ENCODE assay signal across 30 mouse cellular contexts in the genomic region with DNA sequence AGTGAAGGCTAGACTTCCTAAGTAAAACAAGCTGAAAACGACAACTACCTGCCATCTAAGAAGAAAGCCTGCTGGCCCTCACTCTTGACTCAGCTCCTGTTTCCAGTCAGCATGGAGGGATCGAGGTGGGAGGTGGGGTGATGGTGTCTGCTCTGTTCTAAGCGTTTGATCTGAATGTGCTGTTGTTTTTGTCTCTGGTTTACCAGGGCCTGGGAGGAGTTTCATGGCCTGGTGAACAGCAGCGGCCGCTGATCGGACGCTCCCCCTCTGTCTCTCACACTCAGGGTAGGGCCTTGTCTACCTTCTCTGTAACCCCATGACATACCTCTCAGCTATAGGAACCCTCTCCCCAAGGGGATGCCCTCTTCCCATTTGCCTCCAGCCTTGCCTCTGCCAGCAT. TPM values are rescaled to one million over a fixed set of nuclear protein-coding genes. Genes with fewer than 3 reads are reported as not detected.
DNase-seq lines count a peak whose midpoint lies in the region; ATAC-seq and TF ChIP-seq lines count a peak whose summit lies in the region.
"Had no signal": no experiment of that assay in that cellular context is flagged by ENCODE, and none has a peak within 500 bp of the region (broad histone marks: within the 10 kb centered on the region; RNA-seq: fewer than 3 reads in every experiment).

No protein-coding gene starts in this region.

- H3K9ac ChIP-seq in kidney, embryonic 15.5 days = no peak overlapping the region
- peak overlapping the region; percentile 61 for H3K9ac ChIP-seq in ES-E14 (ENCODE audit: insufficient read depth, low read depth, low read length, poor library complexity, severe bottlenecking)
- H3K9ac ChIP-seq: forebrain, embryonic 13.5 days; forebrain, postnatal 0 days; heart, embryonic 12.5 days; heart, embryonic 15.5 days; hindbrain, embryonic 13.5 days had no signal

- intact Hi-C loops in gastrocnemius, postnatal 36 days (cut with DNase I) = no loop called here

- H3K4me2 ChIP-seq in kidney, embryonic 15.5 days = no peak overlapping the region
- H3K4me2 ChIP-seq: forebrain, embryonic 13.5 days; heart, embryonic 12.5 days; heart, embryonic 15.5 days; hindbrain, embryonic 13.5 days had no signal

- 0 out of 2 replicates have a peak, but pooled peaks cover 8% of the 10 kb centered on the region for H3K4me1 ChIP-seq in kidney, embryonic 15.5 days
- H3K4me1 ChIP-seq in ES-E14 (ENCODE audit: control insufficient read depth in 2 of 2, insufficient read depth in 2 of 2, low read length in 2 of 2, poor library complexity in 1 of 2) = peaks cover 28 to 66% of the 10 kb centered on the region in 2 experiments
- H3K4me1 ChIP-seq: forebrain, embryonic 10.5 days; forebrain, embryonic 13.5 days; heart, embryonic 12.5 days; heart, embryonic 15.5 days; hindbrain, embryonic 10.5 days; hindbrain, embryonic 13.5 days had no signal

- H3K27me3 ChIP-seq in kidney, embryonic 15.5 days = no peaks in the 10 kb centered on the region
- H3K27me3 ChIP-seq: CH12.LX; forebrain, embryonic 13.5 days; heart, embryonic 12.5 days; heart, embryonic 15.5 days; hindbrain, embryonic 13.5 days had no signal

- H3K36me3 ChIP-seq in kidney, embryonic 15.5 days = peaks cover 94% of the 10 kb centered on the region
- H3K36me3 ChIP-seq in ES-E14 (ENCODE audit: control insufficient read depth, insufficient read depth, low read length, poor library complexity, severe bottlenecking) = peaks cover 41% of the 10 kb centered on the region

- peak; percentile 81 for ATAC-seq in kidney, embryonic 15.5 days (replicated peaks; ENCODE audit: low FRiP score)
- ATAC-seq: forebrain, embryonic 13.5 days; forebrain, postnatal 0 days; hindbrain, embryonic 16.5 days had no signal

- H3K9me3 ChIP-seq in kidney, embryonic 15.5 days (replicated peaks) = no peaks in the 10 kb centered on the region
- H3K9me3 ChIP-seq in ES-E14 (ENCODE audit: control insufficient read depth, insufficient read depth, low read depth, low read length) = no peaks in the 10 kb centered on the region
- H3K9me3 ChIP-seq: forebrain, embryonic 10.5 days; forebrain, embryonic 13.5 days; heart, embryonic 12.5 days; heart, embryonic 15.5 days; hindbrain, embryonic 10.5 days; hindbrain, embryonic 13.5 days had no signal

- no peak overlapping the region for H3K27ac ChIP-seq in kidney, embryonic 15.5 days
- H3K27ac ChIP-seq in ES-E14 (ENCODE audit: insufficient read depth, low read depth, low read length, poor library complexity, severe bottlenecking) = peak overlapping the region; percentile 61; the same call in 1 of the 2 replicates
- H3K27ac ChIP-seq: forebrain, embryonic 10.5 days; forebrain, embryonic 13.5 days; gastrocnemius, adult 2 months; heart, embryonic 15.5 days; hindbrain, embryonic 10.5 days; hindbrain, embryonic 13.5 days had no signal

- no peak overlapping the region for H3K4me3 ChIP-seq in kidney, embryonic 15.5 days (replicated peaks)
- peak overlapping the region in 1 of 2 experiments; percentile 13; a peak in 1 of 4 replicates for H3K4me3 ChIP-seq in ES-E14 (ENCODE audit: insufficient read depth in 1 of 2, low read depth in 1 of 2, low read length in 2 of 2, poor library complexity in 1 of 2, severe bottlenecking in 1 of 2)
- H3K4me3 ChIP-seq: forebrain, embryonic 10.5 days; forebrain, embryonic 13.5 days; gastrocnemius, adult 2 months; heart, embryonic 12.5 days; heart, embryonic 15.5 days; hindbrain, embryonic 10.5 days; hindbrain, embryonic 13.5 days had no signal

- 48% methylated on average over 7 of the region's 7 CpGs for WGBS in kidney, embryonic 15.5 days

- in situ Hi-C loops in ES-E14 (cut with MboI; ENCODE audit: low sequenced_read_pairs in 2 of 2, unreplicated experiment in 2 of 2) = no loop called here

- DNase-seq in kidney, adult 9 months = no peak
- peak; percentile 20 to 28 for DNase-seq in kidney, postnatal 4 days
- DNase-seq in kidney, postnatal 36 days = no peak
- DNase-seq in ES-E14 (ENCODE audit: low read depth, low spot score) = no peak
- no peak for DNase-seq in thymus, postnatal 36 days
- no peak for DNase-seq in gastrocnemius, postnatal 36 days
- DNase-seq: adrenal gland, postnatal 10 days; adrenal gland, postnatal 36 days; B cell, adult 2 months; cerebellum, adult 18-20 months; cerebellum, adult 9-10 months; cerebellum, postnatal 14 days; forebrain, postnatal 0 days; gastrocnemius, adult 2 months; gastrocnemius, postnatal 14 days; heart, adult 18-20 months; heart, postnatal 10 days; heart, postnatal 36 days had no signal

TF ChIP-seq in ES-E14, 5 proteins besides CTCF, POLR2A, EP300 and RAD21:
- TF ChIP-seq ZC3H11A (IDR thresholded peaks at IDR 0.05; ENCODE audit: borderline replicate concordance, low read depth, low read length) (no peak), ZNF384 (IDR thresholded peaks at IDR 0.05; ENCODE audit: low read depth, low read length) (no peak), CHD2 (IDR thresholded peaks at IDR 0.05; ENCODE audit: low read depth, low read length) (no peak)

RNA-seq across cellular contexts. Expression of gene Eif4e2, which starts 18.5 kb away (rescaled TPM):
- 164 and 168 TPM in 2 replicates for polyA plus RNA-seq in kidney, embryonic 15.5 days (2015; fragmentation: Nextera tagmentation; extraction: Ambion mirVana)
- total RNA-seq in ES-E14 (2012; rRNA removed) = 165 and 221 TPM in 2 replicates
- 10 to 100 TPM; 47.3 to 50.0 TPM for total RNA-seq in gastrocnemius, postnatal 36 days (2021)

RNA-seq across cellular contexts. Expression of gene Chrng, which starts 27.7 kb away (rescaled TPM):
- 2.0 and 4.3 TPM in 2 replicates for polyA plus RNA-seq in kidney, embryonic 15.5 days (2015; fragmentation: Nextera tagmentation; extraction: Ambion mirVana)
- 0.13 and 0.16 TPM in 2 replicates for total RNA-seq in ES-E14 (2012; rRNA removed)
- total RNA-seq in gastrocnemius, postnatal 36 days (2021) = under 1 TPM in 1 of 2 experiments, not detected in 1; 0.52 TPM
- total RNA-seq: adrenal gland, adult 18-20 months; adrenal gland, postnatal 36 days; forebrain, postnatal 0 days; gastrocnemius, adult 2 months; heart, adult 18-20 months; heart, postnatal 10 days; heart, postnatal 36 days; MEL had no signal
- polyA plus RNA-seq: forebrain, embryonic 13.5 days; forebrain, postnatal 0 days; frontal cortex, adult 2 months; hindbrain, embryonic 16.5 days had no signal

RNA-seq across cellular contexts. Expression of gene Efhd1, which starts 32.0 kb away (rescaled TPM):
- polyA plus RNA-seq in kidney, embryonic 15.5 days (2015; fragmentation: Nextera tagmentation; extraction: Ambion mirVana) = 5.7 and 5.8 TPM in 2 replicates
- total RNA-seq in ES-E14 (2012; rRNA removed) = 1.3 and 1.8 TPM in 2 replicates
- total RNA-seq in gastrocnemius, postnatal 36 days (2021) = 1 to 10 TPM; 4.1 to 4.7 TPM
- total RNA-seq: MEL had no signal

RNA-seq across cellular contexts. Expression of gene Chrnd, which starts 41.8 kb away (rescaled TPM):
- 1.1 and 1.6 TPM in 2 replicates for polyA plus RNA-seq in kidney, embryonic 15.5 days (2015; fragmentation: Nextera tagmentation; extraction: Ambion mirVana)
- total RNA-seq in ES-E14 (2012; rRNA removed) = 0.13 TPM in 1 of 2 replicates, not detected in the other
- 1 to 10 TPM; 1.9 to 2.6 TPM for total RNA-seq in gastrocnemius, postnatal 36 days (2021)
- total RNA-seq: adrenal gland, adult 18-20 months; adrenal gland, postnatal 36 days; CH12.LX; forebrain, postnatal 0 days; heart, adult 18-20 months; heart, postnatal 10 days; heart, postnatal 36 days; MEL had no signal
- polyA plus RNA-seq: forebrain, embryonic 10.5 days; forebrain, embryonic 13.5 days; forebrain, postnatal 0 days; frontal cortex, adult 2 months; heart, embryonic 12.5 days; heart, embryonic 15.5 days; hindbrain, embryonic 10.5 days; hindbrain, embryonic 16.5 days had no signal

RNA-seq across cellular contexts. Expression of gene Prss56, which starts 49.1 kb away (rescaled TPM):
- 0.09 TPM in 1 of 2 replicates, not detected in the other for polyA plus RNA-seq in kidney, embryonic 15.5 days (2015; fragmentation: Nextera tagmentation; extraction: Ambion mirVana)
- 0.36 and 0.37 TPM in 2 replicates for total RNA-seq in ES-E14 (2012; rRNA removed)
- not detected for total RNA-seq in gastrocnemius, postnatal 36 days (2021)
- total RNA-seq: adrenal gland, adult 18-20 months; adrenal gland, postnatal 10 days; adrenal gland, postnatal 36 days; CH12.LX; gastrocnemius, adult 2 months; gastrocnemius, postnatal 14 days; heart, adult 18-20 months; heart, postnatal 10 days; heart, postnatal 36 days had no signal
- polyA plus RNA-seq: forebrain, embryonic 10.5 days; heart, embryonic 12.5 days had no signal

Comparison
In these comparisons a context has a peak if more than half of its experiments do, and no peak if none do; other contexts are left out.
1. DNase-seq: peak in kidney, postnatal 4 days (2 of 2); none in kidney, adult 9 months (single experiment), kidney, postnatal 36 days (0 of 2), ES-E14 (single experiment), thymus, postnatal 36 days (0 of 2) and gastrocnemius, postnatal 36 days (0 of 2).